Mouse (Mus musculus) CD4-positive, CD25-positive, alpha-beta regulatory T cell, adult 2 months (primary cell): ENCODE data around the gene Nav2.

ENCODE experiments used
- DNase-seq: peaks from one replicate; pipeline ENCODE4 v3.0.0-alpha.2; 2012; ENCODE audit warnings: low read depth, low spot score

Nav2 gene

DNA sequence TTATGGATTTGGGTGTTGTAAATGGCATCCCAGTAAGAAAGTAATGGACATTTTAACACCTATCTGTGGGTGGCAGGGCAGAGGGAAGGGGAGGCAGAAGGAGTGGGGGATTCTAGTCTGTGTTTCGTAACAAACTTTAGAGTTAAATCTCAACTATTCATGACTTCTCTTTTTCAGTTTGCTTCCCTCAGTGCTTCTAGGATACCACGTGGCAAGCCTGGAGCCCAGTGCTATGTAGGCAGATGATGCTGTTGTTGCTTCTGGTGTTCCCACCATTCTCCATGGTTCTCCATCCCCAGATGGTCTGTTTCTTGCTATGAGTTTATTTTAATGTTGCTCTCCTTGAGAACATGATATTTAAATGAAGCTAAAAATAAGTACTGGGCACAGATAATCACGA lies 92.3 kb downstream of the Nav2 start:
- DNase-seq = no peak

DNA sequence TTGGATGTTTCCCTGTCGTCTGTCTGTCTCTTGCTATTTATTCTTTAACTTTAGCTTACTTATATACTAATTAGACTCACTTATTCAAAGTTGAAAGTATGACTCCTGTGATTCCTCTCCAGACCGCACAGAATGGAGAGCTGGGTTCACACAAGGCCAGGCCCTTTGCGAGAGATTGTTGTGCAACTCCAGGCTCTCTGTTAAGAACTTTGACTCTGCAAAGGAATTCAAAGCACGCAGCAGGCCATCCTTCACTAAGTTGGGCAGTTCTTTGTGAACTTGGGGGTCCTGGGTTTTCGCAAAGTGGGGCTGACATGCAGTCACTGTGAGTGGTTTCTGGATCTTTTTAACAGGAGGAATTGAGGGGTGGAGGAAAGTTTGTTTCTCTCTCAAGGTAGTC lies 95.9 kb downstream of the Nav2 start:
- DNase-seq = no peak

DNA sequence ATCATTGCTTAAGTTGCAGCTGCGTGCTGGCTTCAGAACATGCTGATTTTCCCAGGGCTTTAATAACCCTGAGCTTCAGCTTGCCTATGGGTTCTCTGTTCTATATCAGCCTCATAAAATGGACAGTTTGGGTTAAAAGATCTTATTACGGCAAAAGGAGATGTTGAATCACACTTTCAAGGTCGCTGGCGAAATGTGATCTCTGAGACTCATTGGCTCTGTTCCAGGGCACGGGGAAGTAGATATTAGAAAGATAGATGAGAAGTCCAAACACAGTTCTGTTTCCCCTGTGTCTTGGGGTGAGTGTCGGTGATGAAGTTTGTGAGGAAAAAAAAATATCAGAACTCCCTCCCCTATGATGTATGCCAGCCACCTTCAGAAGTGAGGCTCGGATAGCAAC lies 98.4 kb downstream of the Nav2 start:
- no peak for DNase-seq

DNA sequence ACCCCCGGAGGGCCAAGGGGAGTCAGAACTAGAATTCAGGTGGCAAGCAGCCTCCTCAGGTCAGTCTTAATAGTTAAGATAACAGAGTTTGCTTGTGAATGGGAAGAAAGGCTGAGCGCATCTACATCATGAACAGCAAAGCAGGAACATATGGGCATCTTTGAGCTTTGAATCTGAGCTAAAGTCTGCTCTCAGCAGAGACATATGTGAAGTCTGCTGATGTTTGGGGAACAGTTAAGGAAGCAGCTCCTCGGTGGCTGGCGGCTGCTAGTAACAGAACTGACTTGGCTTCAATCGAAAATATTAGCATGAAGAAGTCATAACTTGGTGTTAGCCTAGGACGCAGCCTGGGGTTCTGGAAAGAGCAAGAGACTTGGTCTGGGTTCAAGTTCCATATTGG lies 102.2 kb downstream of the Nav2 start:
- no peak for DNase-seq

DNA sequence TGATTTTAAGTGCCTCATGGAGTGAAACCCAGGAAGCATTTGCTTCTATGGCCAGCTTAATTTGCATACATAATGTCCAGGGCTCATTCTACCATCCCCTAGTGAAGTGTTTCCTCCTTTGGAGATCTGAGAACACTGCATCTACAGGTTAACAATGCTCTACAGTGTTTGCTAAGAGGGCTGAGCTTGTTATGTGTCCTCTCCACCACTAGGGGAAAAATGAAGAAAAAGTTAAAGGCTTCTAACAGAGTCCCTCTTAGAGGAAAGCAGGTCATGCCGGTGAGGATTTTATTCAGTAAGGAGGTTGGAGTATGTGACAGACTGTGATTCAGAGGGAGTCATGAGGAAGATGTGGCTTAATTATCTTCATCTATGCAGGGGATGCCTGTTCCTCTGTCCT lies 103.5 kb downstream of the Nav2 start:
- DNase-seq = no peak

DNA sequence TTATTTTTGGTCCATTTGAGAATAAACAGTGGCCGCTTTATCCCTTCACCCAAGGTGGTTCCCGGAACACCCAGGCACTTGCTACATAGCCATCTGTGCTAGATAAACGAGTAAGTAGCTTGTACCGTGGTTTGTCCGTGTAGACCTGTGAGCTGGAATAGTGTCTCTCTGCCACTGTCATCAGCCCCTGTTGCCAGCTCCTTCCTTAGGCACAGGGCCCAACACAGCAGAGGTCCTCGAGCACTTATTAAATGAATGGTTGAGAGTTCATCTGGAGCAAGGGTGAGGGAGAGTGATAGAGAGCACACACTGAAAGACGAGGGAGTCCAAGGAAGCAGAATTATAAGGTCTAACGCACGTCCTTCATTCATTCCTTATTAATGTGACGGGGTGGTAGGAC lies 106.0 kb downstream of the Nav2 start:
- DNase-seq = no peak

DNA sequence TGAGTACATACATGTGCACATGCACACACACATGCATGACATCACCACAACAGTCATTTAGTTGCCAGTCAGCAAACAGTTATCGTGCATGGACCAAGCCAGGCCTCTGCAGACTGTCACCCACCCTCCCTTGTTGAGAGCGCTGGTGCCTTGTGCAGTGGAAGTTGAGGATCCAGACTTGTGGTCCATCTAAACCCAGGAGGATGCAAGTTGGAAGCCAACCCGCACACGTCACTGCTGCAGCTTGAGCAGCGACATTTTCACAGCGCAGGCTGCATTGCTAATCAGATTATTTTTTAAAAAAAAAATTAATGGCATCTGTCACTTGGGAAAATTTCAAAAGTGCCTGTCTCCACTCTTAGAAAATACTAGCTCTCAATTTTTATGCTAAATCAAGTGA lies 106.8 kb downstream of the Nav2 start:
- no peak for DNase-seq

DNA sequence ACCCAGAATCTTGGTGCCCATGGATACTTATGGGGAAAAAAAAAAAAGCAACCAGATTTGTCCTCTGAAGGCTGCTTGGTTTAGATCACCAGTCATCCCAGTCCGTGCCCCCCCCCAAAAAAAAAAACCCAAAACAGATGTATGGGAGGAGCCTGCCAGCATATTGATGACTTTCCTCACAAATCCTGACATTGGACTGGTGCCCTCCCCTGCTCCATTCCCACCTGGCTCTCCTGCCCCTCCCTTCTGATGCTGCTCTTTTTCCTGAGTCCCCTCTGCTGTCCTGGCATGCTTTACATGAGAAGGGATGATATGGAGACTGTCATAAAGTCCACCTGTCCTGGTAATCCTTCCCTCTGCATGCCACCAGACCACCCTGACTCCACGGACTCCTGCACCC lies 107.6 kb downstream of the Nav2 start:
- DNase-seq = no peak

DNA sequence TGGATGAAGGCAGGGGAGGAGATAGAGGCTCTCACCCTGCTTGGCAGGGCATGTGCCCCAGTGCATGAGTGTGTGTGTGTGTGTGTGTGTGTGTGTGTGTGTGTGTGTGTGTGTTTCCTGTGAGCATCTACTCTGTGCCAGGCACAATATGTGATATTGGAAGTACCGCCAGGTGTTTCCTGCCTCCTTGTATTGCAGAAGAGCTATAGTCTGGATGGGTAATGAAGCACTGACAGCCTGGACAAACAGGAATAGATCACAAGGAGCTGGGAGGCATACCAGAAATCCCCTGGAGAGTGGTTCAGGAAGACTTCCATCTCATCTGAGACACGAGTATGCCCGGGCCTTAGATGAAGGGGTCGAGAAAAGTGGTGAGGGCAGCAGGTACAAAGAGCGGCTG lies 109.3 kb downstream of the Nav2 start:
- DNase-seq = no peak

DNA sequence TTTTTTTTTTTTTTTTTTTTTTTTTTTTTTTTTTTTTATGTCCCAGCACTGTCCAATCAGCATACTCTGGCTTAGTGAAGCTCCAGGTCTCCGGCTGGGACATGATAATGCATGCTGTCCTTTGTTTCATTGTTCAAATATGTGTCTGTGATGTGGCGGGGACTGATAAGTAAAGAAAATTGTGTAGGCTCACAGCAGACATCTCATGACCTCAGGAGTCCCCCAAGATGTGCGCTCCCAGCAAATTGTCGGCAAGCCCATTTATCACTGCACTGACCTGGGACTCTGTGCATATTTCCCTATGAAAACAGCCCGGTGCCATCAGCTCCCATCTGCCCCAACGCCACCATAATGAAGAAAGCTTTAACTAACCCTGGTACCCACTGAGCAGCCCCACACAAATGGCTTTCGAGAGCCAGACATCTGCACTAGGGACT lies 110.0 kb downstream of the Nav2 start:
- DNase-seq = no peak

DNA sequence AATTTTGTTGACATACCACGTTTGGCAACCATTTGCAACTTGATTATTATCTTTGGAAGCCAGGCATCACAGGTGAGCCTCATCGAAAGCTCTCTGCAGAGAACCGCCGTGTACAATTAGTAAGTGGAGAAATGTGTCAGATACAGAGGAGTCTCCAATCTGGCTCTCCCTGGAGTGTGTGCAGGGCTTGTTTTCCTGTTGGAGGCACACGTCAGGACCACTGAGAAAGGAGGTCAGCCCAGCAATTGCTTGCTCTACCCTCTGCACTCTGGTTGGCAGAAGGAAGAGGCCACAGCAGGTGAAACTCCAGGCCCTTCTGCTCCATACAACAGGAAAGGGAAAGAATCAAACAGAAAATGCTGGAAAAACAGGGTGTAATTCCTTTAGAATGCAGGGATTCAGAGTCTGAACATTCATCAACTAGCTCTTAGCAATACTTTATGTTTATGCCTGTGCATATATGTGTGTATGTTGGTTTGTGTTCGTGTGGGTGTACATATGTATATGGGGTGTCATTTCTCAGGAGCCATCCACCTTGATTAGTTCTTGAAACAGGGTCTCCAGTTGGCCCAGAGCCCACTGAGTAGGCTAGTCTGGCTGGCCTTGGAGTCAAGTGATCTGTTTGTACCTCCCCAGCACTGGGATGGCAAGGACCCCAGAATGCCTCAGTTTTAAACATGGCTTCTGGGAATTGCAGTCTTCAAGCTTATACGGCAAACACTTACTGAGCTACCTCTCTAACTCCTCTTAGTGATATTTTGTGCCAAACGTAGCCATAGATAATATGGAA lies 116.7 kb downstream of the Nav2 start:
- DNase-seq = no peak

DNA sequence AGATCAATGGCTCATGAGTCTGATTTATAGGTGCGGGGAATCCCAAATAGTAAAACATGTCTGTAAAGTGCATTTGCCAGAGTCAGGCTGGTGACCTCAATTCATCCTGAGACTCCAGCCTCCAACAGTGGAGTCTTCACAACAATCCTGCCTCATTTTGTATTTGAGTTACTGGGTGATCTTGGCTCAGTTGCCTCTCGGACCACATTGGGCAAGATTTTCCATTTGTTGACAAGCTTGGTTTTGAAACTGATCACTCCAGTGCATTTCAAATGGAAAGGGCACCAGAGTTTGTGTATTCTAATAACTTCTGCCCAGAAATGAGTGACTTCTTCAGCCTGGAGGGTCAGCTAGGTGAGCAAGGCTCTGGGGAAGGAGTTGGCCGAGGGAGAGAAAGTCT lies 117.5 kb downstream of the Nav2 start:
- no peak for DNase-seq

DNA sequence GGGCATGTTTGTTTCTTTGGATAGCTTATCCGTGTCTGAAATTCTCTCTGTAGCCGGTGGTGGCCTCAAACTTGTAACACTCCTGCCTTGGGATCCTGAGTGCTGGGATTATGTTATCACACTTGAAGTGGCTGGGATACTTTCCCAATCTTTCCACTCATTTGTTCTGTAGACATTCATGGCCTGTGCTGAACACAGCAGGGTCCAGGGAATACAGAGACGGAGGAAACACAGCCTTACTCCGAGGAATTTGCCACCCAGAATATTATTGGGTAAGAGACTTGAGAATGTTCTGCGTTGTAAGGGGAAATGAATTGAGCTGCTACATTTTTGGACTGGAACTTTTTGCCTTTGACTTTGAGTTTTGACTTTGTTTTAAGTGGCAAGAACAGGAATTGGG lies 118.0 kb downstream of the Nav2 start:
- no peak for DNase-seq

DNA sequence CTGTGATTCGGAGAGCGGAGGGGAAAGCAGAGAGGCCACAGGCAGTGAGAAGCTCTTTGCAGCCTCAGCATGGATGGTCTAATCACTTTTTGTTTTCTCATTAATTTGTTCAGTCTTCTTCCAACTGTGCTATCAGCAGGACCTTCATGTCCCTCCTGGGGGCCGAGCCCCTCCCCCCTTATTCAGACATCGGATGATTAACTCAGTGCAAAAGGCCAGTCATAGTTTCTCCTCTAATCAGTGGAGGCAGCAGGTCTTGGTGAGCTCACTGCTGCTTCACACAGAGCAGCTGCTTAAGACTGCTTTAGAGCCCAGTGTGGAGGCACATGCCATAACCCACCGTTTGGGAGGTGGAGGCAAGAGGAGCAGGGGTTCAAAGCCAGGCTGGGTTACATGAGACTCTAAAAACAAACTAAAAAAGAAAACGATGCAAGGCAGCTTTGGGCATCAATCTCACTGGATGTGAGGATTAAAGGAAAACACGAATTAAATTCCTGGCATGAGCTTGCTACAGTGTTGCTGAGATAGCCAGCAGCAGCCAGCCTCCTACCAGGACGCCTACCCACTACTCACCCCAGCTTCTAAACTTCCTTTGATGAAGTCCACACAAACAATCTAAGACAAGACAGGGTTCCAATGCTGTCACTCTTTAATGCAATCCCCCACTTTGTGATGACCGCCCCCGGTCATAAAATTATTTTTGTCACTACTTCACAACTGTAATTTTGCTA lies 120.9 kb downstream of the Nav2 start:
- no peak for DNase-seq

DNA sequence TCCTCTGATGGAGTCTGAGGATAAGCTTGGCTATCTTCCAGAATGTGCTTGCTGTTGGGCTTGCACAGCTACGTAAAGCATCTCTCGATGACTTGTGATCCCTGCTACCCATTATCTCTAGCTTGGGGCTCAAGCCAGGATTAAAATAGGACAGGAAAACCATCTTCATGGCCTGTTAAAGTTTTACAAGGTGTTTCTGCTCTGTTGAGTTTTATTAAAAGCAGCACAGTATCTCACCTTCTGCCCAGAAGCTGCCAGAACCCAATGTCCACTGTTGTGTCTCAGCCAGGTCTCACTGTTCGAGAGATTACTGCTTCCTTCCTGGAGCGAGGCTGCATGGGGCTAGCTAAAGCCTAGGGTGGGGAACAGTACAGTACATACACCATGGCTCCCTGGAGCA lies 123.7 kb downstream of the Nav2 start:
- DNase-seq = no peak

DNA sequence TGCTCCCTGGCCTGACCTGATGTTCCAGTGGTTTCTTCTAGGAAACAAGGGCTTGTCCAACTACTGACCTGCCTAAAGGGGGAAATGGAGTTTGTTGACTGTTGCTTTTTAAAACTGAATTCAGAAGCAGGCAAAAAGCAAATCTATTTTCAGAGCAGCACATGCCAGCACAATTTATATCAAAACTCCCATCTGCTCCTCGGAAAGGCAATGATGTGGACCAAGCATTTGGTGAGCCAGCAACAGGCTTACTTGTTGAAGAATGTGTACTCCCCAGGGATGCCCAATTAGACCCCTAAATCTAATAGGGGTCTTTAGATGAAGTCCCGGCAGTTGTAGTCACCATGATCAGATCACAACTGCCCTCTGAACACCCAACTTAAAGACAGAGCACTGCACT lies 125.7 kb downstream of the Nav2 start:
- no peak for DNase-seq

DNA sequence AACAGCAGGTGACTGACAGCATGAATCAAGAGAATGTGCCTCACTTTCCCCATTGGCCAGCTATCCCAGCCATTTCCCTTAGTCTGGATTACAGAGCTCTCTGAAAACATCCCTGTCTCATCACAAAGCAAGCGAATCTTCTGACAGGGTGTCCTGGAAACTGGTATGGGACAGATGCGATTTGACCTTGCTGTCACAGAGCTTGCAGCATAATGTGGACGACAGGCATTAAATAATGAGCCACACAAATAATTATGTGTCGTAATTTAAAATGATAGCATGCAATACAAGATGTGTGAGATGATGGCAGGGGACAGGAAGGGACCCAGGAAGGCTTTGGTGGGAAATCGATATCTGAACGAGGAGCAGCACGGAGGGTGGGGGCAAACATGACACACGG lies 131.6 kb downstream of the Nav2 start:
- no peak for DNase-seq

DNA sequence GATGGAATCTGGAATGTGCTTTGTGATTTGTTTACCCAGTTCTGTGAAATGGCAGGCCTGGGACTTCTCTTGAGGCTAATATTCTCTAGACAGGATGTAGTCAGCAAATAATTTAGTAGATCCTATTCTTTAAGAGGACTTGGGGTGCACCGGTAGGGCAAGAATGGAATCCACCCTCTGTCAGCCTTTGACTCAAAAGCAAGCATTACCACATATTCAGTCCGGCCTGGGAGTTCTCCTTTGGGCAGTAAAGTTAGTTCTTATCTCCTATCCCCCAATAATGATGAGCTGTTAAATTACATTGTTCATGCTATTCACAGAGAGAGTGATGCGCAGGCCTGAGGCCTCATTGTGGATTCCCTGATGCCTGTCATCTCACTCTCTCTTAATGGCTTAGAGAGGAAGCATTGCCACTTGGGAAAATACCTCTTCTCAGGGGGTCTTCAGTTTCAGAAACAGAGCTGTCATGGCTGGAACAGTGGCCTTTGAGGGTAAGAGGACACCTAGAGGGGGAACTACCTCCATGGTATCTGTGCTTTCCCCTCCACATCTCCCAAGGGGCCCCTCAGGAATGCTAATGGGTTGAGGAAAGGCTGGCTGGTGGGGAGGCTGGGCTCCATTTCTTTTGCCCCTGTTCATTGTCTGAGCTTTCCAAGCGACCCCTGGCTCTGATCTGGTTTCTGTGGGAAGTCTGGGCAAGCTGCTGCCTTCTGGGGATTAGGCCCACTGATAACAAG lies 133.0 kb downstream of the Nav2 start:
- DNase-seq = no peak

DNA sequence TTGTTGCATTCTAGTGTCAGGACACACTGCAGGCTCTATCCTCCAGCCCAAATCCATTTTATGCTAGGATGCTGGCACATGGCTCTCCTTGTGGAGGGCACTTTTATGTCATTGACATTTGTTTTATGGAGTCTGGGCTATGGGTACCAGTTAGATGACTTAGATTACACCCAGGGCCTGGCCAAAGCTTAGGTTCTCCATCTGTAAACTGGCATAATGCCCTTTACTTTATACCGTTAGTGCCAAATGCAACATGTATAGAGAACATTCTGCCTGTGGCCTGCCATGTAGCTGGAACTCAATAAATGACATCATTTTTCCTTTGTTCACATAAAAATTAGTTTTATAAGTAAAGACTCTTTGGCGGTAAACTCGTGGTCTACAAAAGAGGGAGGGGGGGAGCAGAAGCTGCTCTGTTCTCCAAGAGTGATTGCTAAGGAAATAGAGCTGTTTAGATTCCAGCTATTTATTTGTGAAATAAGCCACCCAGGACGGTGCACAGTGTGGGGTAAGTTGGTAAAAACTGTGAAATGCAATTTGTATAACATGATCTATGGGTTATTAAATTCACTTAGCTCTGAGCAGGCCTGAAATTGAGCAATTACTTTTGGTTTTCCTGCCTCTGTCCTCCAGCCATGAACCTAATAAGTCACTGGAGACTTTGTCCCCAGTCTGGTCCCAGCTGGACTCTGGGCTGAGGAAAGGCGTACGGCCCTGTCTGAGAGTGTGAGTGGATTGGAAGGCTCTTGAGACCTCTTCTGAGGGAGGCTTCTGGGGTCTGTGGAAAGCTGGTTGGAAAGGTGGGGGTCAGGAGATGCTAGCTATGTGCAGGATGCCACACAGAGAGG lies 137.2 kb downstream of the Nav2 start:
- no peak for DNase-seq

DNA sequence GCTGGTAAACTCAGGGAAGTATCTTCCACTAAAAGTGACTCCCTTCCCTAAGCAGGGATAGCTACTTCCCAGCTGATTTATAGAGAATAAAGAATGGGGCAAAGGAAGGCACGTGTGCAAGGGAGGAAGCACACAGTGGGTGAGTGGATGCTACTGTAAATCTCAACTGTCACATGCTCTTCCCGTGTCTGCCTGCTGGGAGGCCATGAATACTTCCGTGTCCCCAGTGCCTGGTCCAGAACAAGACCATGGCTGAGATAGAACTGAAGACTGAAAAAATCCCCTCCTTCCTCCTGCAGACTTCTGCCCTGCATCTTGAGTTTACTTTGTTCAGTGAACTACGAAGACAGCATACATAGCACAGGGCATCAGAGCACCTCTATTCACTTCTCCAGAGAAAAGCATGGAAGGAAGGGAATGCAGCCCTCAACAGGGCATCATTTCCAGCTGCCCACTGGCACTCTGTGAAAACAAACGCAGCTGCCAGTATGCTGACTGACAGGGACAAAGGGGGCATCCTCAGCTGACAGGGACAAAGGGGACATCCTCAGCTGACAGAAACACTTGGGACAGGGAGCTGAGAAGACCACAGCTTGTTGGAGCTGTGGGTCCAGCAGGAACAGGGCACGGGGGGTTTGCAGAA lies 138.0 kb downstream of the Nav2 start:
- DNase-seq = no peak

DNA sequence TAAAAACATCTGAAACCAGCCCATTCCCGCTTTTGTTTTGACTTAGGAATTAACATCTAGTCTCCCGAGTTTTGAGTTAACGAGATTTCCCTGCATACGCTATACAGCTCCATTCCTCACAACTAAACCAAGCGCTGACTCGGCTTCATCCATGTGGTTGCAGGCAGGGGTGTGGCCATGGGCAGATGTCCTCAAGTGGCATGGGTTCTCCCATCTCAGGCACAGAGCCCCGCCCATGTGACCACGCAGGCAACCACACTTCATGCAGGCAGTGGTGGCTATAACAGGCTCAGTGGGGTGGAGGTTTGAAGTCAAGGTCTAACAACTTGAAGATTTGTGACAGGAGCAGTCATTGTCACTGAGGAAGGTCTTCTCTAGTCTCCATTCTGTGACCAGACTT lies 138.8 kb downstream of the Nav2 start:
- DNase-seq = no peak
